Mouse (Mus musculus) heart, adult 2 months (tissue): ENCODE results near the gene Gm20388. TPM values are rescaled to one million over a fixed set of nuclear protein-coding genes. Genes with fewer than 3 reads are reported as not detected.

ENCODE experiments used
- DNase-seq, 2 experiments: peaks; one replicate each; pipeline ENCODE4 v3.0.0; 2021
- H3K27ac ChIP-seq: fragments of 200-600 bp; 2 replicates; pipeline ENCODE4 v1.8.1; 2022
- H3K27me3 ChIP-seq: fragments of 200-500 bp; 2 replicates; pipeline ENCODE4 v1.6.1; 2012; ENCODE audit warnings: mild to moderate bottlenecking, low read length, inconsistent platforms, mixed read lengths; ENCODE audit not compliant: control insufficient read depth, insufficient read depth
- H3K36me3 ChIP-seq: fragments of 200-500 bp; 2 replicates; pipeline ENCODE4 v1.6.1; 2012; ENCODE audit warnings: low read length, inconsistent platforms; ENCODE audit not compliant: control insufficient read depth, insufficient read depth
- H3K4me1 ChIP-seq: fragments of 200-500 bp; 2 replicates; pipeline ENCODE4 v1.6.1; 2011; ENCODE audit warnings: low read length; ENCODE audit not compliant: control insufficient read depth, insufficient read depth
- H3K4me3 ChIP-seq: fragments of 200-600 bp; 2 replicates; pipeline ENCODE4 v1.8.1; 2022
- H3K79me2 ChIP-seq: fragments of 200-500 bp; replicated peaks from 2 replicates; pipeline ENCODE4 v1.6.1; 2012; ENCODE audit warnings: mild to moderate bottlenecking, inconsistent platforms, low read length, moderate library complexity, mixed read lengths; ENCODE audit not compliant: control insufficient read depth, insufficient read depth
- H3K9ac ChIP-seq: fragments of 200-500 bp; 2 replicates; pipeline ENCODE4 v1.6.1; 2012; ENCODE audit warnings: low read depth, mild to moderate bottlenecking, control low read depth, inconsistent platforms, low read length, mixed read lengths
- CTCF ChIP-seq: fragments of 200-600 bp; IDR thresholded peaks from 2 replicates; pipeline ENCODE4 v1.8.1; 2022; ENCODE audit warnings: antibody characterized with exemption, mild to moderate bottlenecking, moderate library complexity
- EP300 ChIP-seq: fragments of 200-500 bp; IDR thresholded peaks from 2 replicates; pipeline ENCODE4 v1.6.1; 2011; ENCODE audit warnings: low read depth, low read length, control low read depth; ENCODE audit not compliant: insufficient read depth
- POLR2A ChIP-seq: fragments of 200-500 bp; IDR thresholded peaks from 2 replicates; pipeline ENCODE4 v1.6.1; 2011; ENCODE audit warnings: mild to moderate bottlenecking, low read depth, low read length, control low read depth; ENCODE audit not compliant: insufficient read depth
- WGBS: fragments of 180-500 bp; shearing (Covaris S2); methylation state at CpG from one replicate; pipeline ENCODE4 v1.1.7; 2018; 5-methylcytosine and 5-hydroxymethylcytosine counted together
- intact Hi-C: fragments of 180-260 bp; cut with DNase I; formaldehyde crosslinking; loops from one replicate; pipeline ENCODE4 v1.15.1; 2025
- polyA plus RNA-seq: library from polyadenylated mRNA; depleted of rRNA; stranded (reverse); fragments of >200 nt; gene quantifications from 2 replicates; pipeline ENCODE4 v1.2.3, GENCODE M21; 2012
- total RNA-seq, 2 experiments: library from RNA; stranded (reverse); gene quantifications; 2 replicates each; pipeline ENCODE4 v1.2.3; 2021

Gm20388 gene
- total and polyA plus RNA-seq, 3 experiments, result 1.8 to 32.3 TPM; not detected in 1

DNA sequence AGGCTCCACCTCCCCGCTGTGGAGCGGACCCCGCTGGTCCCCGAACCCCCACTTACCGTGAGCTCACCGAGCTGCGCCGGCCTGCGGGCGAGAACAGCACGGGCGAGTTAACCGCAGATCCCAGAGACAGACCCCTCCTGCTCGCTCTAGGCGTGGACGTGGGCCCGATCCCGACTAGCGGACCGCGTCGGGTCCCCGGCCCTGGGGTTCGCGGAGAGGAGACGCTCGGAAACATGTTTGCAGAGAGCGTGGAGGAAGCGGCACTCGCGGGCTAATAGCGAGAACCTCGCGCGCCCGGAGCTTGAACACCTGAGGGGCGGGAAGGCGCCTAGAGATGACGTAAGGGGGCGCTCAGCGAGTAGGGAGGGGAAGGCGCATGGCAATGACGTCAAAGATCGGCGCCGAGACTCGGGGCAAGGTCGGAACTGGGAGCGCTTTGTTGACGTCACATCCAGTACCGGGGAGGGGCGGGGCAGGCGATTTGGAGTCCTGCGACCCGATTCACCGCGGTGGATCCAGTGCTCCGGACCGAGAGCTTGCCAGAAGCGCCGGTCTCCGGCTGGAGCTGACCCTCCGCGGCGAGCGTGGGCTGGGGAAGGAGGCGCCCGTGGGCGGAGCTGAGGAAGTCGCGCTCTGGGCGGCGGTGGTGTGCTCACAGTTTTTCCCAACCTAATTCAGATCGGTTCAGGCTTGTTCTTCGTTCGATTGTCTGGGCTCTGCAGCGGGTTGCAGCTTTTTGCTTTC lies 4038.5 kb downstream of the Gm20388 start, which contains the start of gene Nup133:
Nup133 (minus strand) TSS at position 324 of the 744 bp plus-strand sequence.
- Histone ChIP-seq H3K4me1 (no peaks in the 10 kb centered on the region), H3K79me2 (no peaks in the 10 kb centered on the region), H3K27ac (peak within 1 kb of the TSS; percentile 82), H3K9ac (peak within 1 kb of the TSS; percentile 76), H3K27me3 (no peaks in the 10 kb centered on the region), H3K36me3 (no peaks in the 10 kb centered on the region), H3K4me3 (peak within 1 kb of the TSS; percentile 98)
- DNase-seq, result peak; percentile 98 to 100
- intact Hi-C loops, result loop anchor here (2.0 kb wide), 1 partner anchor 72 kb away; the partner anchor contains the start of genes Taf5l and Urb2
- WGBS, result under 1% methylated on average over 77 of the region's 77 CpGs
- no peak for TF ChIP-seq CTCF
- peak; percentile 71; the same call in 1 of the 2 replicates for TF ChIP-seq EP300
- peak; percentile 69 for TF ChIP-seq POLR2A

DNA sequence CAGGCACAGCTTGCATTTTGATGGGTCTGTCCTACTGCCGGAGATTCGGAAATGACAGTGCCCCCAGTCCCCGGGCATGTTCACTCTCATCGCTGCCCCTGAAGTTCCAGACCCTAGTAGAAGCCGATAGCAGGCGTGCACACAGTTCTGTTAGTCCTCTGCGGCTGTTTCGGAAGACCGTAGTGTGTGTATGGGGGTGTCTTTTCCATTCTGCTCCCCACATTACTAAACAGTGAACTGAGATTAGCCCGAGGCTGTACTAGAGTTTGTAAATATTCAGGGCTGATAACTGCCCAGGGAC lies 4039.0 kb downstream of the Gm20388 start:
- Histone ChIP-seq H3K4me3 (peak overlapping the region; percentile 98), H3K27me3 (no peaks in the 10 kb centered on the region), H3K27ac (peak overlapping the region; percentile 82), H3K36me3 (no peaks in the 10 kb centered on the region), H3K4me1 (no peaks in the 10 kb centered on the region), H3K79me2 (no peaks in the 10 kb centered on the region), H3K9ac (peak overlapping the region; percentile 76)
- TF ChIP-seq EP300 (no peak), CTCF (no peak), POLR2A (no peak)
- intact Hi-C loops, result loop anchor here (2.0 kb wide), 1 partner anchor 71 kb away; the partner anchor contains the start of genes Taf5l and Urb2
- WGBS, result under 1% methylated on average over 10 of the region's 10 CpGs
- no peak for DNase-seq

DNA sequence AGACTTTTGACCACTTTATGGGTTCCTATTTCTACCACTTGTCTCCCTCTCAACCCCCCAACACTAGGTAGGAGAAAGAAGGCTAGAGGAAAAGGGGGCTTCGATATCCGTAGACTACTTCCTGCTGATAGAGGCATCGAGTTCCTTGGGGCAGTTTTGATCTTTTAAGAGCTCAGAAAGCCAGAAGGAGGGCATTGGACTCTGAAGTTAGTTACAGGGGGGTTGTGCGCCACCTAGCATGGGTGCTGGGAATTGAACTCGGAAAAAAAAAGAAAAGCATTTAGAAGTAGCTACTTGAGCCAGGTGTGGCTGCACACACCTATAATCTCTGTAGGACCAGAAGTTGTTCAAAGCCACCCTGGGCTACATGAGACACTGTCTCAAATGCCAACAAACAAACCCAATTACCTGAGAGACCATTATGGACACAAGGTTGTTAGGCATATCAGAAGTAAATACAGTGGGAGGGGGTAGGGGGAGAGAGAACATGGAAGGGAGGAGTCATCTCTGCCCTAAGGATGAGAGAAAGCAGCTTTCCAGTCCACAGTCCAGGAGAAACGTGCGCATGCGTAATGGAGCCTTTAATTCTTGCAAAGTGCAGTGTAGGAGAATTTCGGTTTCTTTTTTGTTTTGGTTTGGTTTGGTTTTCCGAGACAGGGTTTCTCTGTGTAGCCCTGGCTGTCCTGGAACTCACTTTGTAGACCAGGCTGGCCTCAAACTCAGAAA lies 4039.6 kb downstream of the Gm20388 start:
- intact Hi-C loops, result loop anchor here (2.0 kb wide), 1 partner anchor 33 kb away; the partner anchor contains the start of gene Abcb10

DNA sequence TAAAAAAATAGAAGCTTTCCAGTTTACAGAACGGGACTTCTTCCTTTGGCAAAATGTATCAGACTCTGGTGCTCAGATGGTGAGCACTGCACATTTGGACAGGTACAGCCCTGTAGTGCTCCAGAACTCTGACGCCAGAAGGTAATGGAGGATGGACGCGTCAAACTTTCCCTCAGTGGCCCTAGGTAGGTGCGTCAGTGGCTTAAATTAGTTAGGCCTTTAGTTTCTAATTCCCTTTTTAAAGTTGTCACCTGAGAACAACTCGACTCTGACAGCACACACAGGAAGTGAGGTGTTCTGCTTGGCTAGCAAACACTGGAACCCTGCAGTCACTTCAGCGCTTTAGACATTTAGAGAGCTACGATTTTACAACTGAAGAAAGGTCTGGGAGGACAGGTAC lies 4043.0 kb downstream of the Gm20388 start:
- TF ChIP-seq CTCF, result no peak
- TF ChIP-seq EP300, result no peak
- TF ChIP-seq POLR2A, result no peak
- no peaks in the 10 kb centered on the region for H3K4me1 ChIP-seq
- no peaks in the 10 kb centered on the region for H3K27me3 ChIP-seq
- 86% methylated on average over 8 of the region's 8 CpGs for WGBS
- H3K9ac ChIP-seq, result no peak overlapping the region
- intact Hi-C loops, result no loop called here
- H3K4me3 ChIP-seq, result no peak overlapping the region
- H3K27ac ChIP-seq, result no peak overlapping the region
- H3K36me3 ChIP-seq, result no peaks in the 10 kb centered on the region
- DNase-seq, result no peak
- H3K79me2 ChIP-seq, result no peaks in the 10 kb centered on the region

More for the DNA sequence above, 4039.6 kb downstream of the Gm20388 start:
- H3K9ac ChIP-seq, result peak overlapping the region; percentile 76; the same call in 1 of the 2 replicates
- H3K79me2 ChIP-seq, result no peaks in the 10 kb centered on the region
- WGBS, result 33% methylated on average over 10 of the region's 10 CpGs
- peak overlapping the region; percentile 98 for H3K4me3 ChIP-seq
- TF ChIP-seq POLR2A, result no peak
- no peak for TF ChIP-seq EP300
- peak; percentile 86 for TF ChIP-seq CTCF
- peak; percentile 52 to 61 for DNase-seq
- no peaks in the 10 kb centered on the region for H3K4me1 ChIP-seq
- H3K36me3 ChIP-seq, result no peaks in the 10 kb centered on the region
- no peaks in the 10 kb centered on the region for H3K27me3 ChIP-seq
- H3K27ac ChIP-seq, result peak overlapping the region; percentile 82

DNA sequence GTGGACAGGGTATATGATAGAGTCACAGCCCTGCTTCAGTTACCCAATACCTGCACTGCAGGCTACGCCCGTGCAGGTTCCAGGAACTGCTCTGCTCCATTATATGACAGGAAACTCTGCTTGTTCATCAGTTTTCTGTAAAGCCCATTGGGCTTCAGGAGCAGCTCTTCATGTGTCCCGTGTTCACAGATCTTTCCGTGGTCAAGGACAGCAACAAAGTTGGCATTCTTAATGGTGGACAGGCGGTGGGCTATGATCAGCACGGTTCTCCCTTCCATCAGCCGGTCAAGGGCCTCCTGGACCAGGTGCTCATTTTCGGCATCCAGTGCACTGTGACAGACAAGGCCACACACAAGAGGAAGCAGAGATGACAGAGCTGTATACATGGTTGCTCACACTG lies 4043.6 kb downstream of the Gm20388 start:
- whole genome bisulfite sequencing, result 87% methylated on average over 8 of the region's 8 CpGs
- no peaks in the 10 kb centered on the region for H3K36me3 ChIP-seq
- no peak for TF ChIP-seq CTCF
- no peak for TF ChIP-seq POLR2A
- TF ChIP-seq EP300, result no peak

More for the DNA sequence above, 4043.6 kb downstream of the Gm20388 start:
- H3K27ac ChIP-seq, result no peak overlapping the region
- H3K4me1 ChIP-seq, result no peaks in the 10 kb centered on the region
- DNase-seq, result no peak
- H3K9ac ChIP-seq, result no peak overlapping the region
- no peak overlapping the region for H3K4me3 ChIP-seq
- H3K79me2 ChIP-seq, result no peaks in the 10 kb centered on the region
- H3K27me3 ChIP-seq, result no peaks in the 10 kb centered on the region
- intact Hi-C loops, result no loop called here
